Mouse (Mus musculus): Measurements from ENCODE around the gene Nupl1.

The Nupl1 gene

GRCm38 (mm10) chr14:60170845-60171610, 80.2 kb downstream of the Nupl1 start:
- DNase-seq (ENCODE audit: extremely low spot score, low read depth, low spot score): no peak

- DNase-seq (ENCODE audit: extremely low spot score, low read depth, low spot score): no peak
Measured at GRCm38 (mm10) chr14:60163367-60163766, 87.9 kb downstream of the Nupl1 start.

DNA sequence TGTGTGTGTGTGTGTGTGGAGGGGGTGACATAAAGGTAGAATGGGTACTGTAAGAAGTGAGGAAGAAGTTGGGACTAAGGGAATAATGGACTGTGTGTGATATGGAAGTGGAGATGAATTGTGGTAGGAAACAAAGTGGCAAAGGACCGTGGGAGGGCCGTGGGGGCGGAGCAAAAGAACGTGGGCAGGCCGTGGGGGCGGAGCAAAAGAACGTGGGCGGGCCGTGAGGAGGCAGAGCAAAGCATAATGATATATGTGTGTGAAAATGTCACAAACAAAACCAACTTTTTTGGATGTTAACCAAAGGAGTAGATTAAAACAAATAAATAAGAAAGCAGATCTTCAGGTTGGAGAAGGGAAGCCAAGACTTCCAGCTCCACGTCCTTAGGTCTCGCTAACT, 98.9 kb downstream of the Nupl1 start:
- DNase-seq (ENCODE audit: extremely low spot score, low read depth, low spot score): no peak

DNA sequence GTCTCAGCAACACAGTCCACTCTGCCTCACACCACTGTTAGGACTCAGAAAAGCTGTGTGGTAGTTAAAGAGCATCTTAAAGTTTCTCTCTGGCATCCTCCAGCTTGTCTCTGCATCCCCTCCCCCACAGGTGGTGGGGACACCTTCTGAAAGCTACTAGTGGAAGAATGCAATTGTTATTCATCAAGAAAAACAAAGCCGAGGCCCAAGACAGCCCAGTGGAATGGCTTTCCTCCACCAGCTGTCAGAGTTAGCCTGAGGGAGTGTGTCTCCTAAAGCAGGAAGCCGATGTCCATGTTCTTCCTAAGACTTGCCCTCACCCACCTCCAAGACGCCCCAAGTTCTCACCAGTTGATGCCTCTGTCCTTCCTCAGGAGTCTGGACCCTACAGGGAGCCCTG, 102.3 kb downstream of the Nupl1 start:
- no peak for DNase-seq (ENCODE audit: extremely low spot score, low read depth, low spot score)

DNA sequence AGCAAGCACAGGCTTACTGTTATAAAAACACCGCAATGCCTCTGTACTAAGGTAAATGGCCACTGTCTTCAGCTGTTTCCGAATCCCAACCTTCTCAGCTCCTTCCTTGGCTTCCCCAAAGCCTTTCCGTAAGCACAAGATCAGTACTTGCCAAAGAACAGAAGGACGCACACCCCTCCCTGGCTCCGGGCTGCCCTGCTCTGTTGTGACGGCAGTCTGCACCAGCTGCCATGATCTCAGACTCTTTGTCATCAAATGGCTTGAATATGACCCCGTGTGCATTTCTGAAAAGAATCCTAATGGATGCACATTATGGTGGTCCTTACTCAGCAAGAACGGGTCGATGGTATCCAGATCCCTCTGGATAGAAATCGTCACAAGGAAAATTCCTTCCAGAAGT, 108.0 kb downstream of the Nupl1 start:
- no peak for DNase-seq (ENCODE audit: extremely low spot score, low read depth, low spot score)

DNA sequence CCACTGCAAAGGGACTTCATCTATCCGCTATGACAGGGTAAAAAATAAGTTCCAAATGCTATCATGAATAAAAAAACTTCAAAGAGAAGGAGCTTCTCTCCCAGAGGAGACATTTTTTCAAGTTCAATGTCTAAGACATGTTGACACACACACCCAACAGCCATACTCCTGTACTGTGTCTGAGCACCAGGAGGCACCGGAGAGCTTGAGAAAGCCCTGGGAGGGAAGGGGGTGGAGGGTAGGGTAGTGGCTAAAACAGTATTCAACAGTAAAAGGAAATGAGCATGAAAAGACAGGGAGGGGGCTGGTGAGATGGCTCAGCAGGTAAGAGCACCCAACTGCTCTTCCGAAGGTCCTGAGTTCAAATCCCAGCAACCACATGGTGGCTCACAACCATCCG, 112.9 kb downstream of the Nupl1 start:
- DNase-seq (ENCODE audit: extremely low spot score, low read depth, low spot score): no peak

- no peak for DNase-seq (ENCODE audit: extremely low spot score, low read depth, low spot score)
Measured at GRCm38 (mm10) chr14:60137812-60138211, 113.4 kb downstream of the Nupl1 start.

GRCm38 (mm10) chr14:60135801-60136200, 115.4 kb downstream of the Nupl1 start:
- no peak for DNase-seq (ENCODE audit: extremely low spot score, low read depth, low spot score)

DNA sequence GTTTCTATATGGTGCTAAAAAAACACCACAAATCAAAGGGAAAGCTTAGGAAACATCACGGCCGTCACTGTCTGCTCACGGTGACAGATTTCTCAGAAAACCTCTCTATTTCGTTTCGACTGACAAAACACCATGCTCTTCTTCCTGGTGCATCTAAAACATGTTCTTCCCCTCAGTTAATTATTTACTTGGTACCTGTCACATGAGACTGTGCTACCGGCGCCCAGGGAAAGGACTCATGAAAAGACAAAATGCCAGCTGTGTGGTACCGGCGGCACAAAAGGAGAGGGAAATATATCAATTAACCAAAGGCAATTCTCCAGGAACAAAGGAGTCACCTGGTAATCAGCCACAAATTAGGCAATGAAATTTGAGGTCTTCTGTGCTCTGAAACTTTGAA, 116.5 kb downstream of the Nupl1 start:
- DNase-seq (ENCODE audit: extremely low spot score, low read depth, low spot score): no peak
